Mouse (Mus musculus) lung, adult 2 months (tissue): ENCODE measurements around the gene Zfp839.

Source experiments
- CTCF ChIP-seq: fragments of 200-500 bp; IDR thresholded peaks from 2 replicates; pipeline ENCODE4 v1.5.1; 2011; ENCODE audit warnings: mild to moderate bottlenecking, low read length, control low read depth; ENCODE audit not compliant: insufficient read depth
- POLR2A ChIP-seq: fragments of 200-500 bp; IDR thresholded peaks from 2 replicates; pipeline ENCODE4 v1.6.1; 2011; ENCODE audit warnings: low read depth, mild to moderate bottlenecking, control low read depth, low read length, borderline replicate concordance; ENCODE audit errors: extremely low read depth

- no peak for TF ChIP-seq CTCF
- TF ChIP-seq POLR2A: peak; percentile 39; the same call in 1 of the 2 replicates
These were observed 9.5 kb upstream of the Zfp839 start, which contains the start of gene Mok for GRCm38 (mm10) chr12:110840348-110841198.
